Mouse (Mus musculus) limb, embryonic 13.5 days (tissue): ENCODE measurements around the gene Zfp981. TPM values are rescaled to one million over a fixed set of nuclear protein-coding genes. Genes with fewer than 3 reads are reported as not detected.
"Not testable (repeated sequence)": the region's sequence is repeated elsewhere in the genome, so short reads cannot be mapped to it uniquely, and the experiment has no call there.

ENCODE experiments used
- ATAC-seq: fragments of 200-750 bp; cut with Nextera tagmentation; 2 replicates; pipeline ENCODE4 v1.8.0; 2017; ENCODE audit warnings: low read depth, moderate number of reproducible peaks, moderate TSS enrichment; ENCODE audit not compliant: low FRiP score
- H3K27ac ChIP-seq: fragments of 300-500 bp; sonication (generic); 2 replicates; pipeline ENCODE4 v1.5.1; 2015; ENCODE audit warnings: inconsistent platforms, mild to moderate bottlenecking, moderate library complexity
- H3K27me3 ChIP-seq: fragments of 300-500 bp; sonication (generic); 2 replicates; pipeline ENCODE4 v1.6.1; 2015; ENCODE audit warnings: mild to moderate bottlenecking, inconsistent platforms
- H3K36me3 ChIP-seq: fragments of 300-500 bp; sonication (generic); 2 replicates; pipeline ENCODE4 v1.6.1; 2015; ENCODE audit warnings: inconsistent platforms, mild to moderate bottlenecking, moderate library complexity
- H3K4me1 ChIP-seq: fragments of 300-500 bp; sonication (generic); 2 replicates; pipeline ENCODE4 v1.6.1; 2015; ENCODE audit warnings: inconsistent platforms
- H3K4me2 ChIP-seq: fragments of 300-500 bp; sonication (generic); replicated peaks from 2 replicates; pipeline ENCODE4 v1.6.1; 2015; ENCODE audit warnings: inconsistent platforms, mild to moderate bottlenecking, moderate library complexity
- H3K4me3 ChIP-seq: fragments of 300-500 bp; sonication (generic); 2 replicates; pipeline ENCODE4 v1.5.1; 2015; ENCODE audit warnings: moderate library complexity, mild to moderate bottlenecking, inconsistent platforms
- H3K9ac ChIP-seq: fragments of 300-500 bp; sonication (generic); 2 replicates; pipeline ENCODE4 v1.6.1; 2015; ENCODE audit warnings: mild to moderate bottlenecking, inconsistent platforms
- H3K9me3 ChIP-seq: fragments of 300-500 bp; sonication (generic); 2 replicates; pipeline ENCODE4 v1.6.1; 2016; ENCODE audit warnings: inconsistent platforms
- WGBS: fragments of 180-500 bp; shearing (Covaris S2); methylation state at CpG from one replicate; pipeline ENCODE4 v1.1.7; 2015; 5-methylcytosine and 5-hydroxymethylcytosine counted together
- polyA plus RNA-seq: library from polyadenylated mRNA; unstranded; fragments of >200 nt; fragmentation: Nextera tagmentation; extraction: Ambion mirVana; gene quantifications from 2 replicates; pipeline ENCODE4 v1.2.1, GENCODE M21; 2015

The Zfp981 gene
- polyA plus RNA-seq, 1 experiment from 2014 or later = 0.15 TPM

- not testable (repeated sequence) for H3K9me3 ChIP-seq, H3K27ac ChIP-seq, H3K9ac ChIP-seq, H3K27me3 ChIP-seq, H3K4me1 ChIP-seq, H3K36me3 ChIP-seq
- WGBS = no CpG with 5 or more reads among the region's 111 CpGs
- peak; percentile 81 for ATAC-seq
- Histone ChIP-seq H3K4me2 (peak overlapping the region; percentile 44; the same call in 1 of the 2 replicates), H3K4me3 (0 out of 2 replicates have a peak overlapping the region, but pooled peaks have one; percentile 22)
Observed at GRCm38 (mm10) chr4:146579905-146580873, 78.4 kb downstream of the Zfp981 start.

Other genes starting within 250 kb of the Zfp981 start
- gene Zfp992, start 53.0 kb upstream of the Zfp981 start, polyA plus RNA-seq = 3.0 and 3.5 TPM in 2 replicates
- 1.9 and 4.2 TPM in 2 replicates for gene Zfp993, start 108.9 kb downstream of the Zfp981 start, polyA plus RNA-seq